Mouse (Mus musculus) kidney, embryonic 15.5 days (tissue): ENCODE data around the gene Ralgps1. TPM values are rescaled to one million over a fixed set of nuclear protein-coding genes. Genes with fewer than 3 reads are reported as not detected.

Experiments used
- ATAC-seq: fragments of 200-750 bp; cut with Nextera tagmentation; replicated peaks from 2 replicates; pipeline ENCODE4 v1.8.0; 2017; ENCODE audit warnings: moderate TSS enrichment; ENCODE audit not compliant: low FRiP score
- H3K27ac ChIP-seq: fragments of 300-500 bp; sonication (generic); 2 replicates; pipeline ENCODE4 v1.5.1; 2015; ENCODE audit warnings: mild to moderate bottlenecking, inconsistent platforms
- H3K27me3 ChIP-seq: fragments of 300-500 bp; sonication (generic); 2 replicates; pipeline ENCODE4 v1.6.1; 2015; ENCODE audit warnings: inconsistent platforms
- H3K36me3 ChIP-seq: fragments of 300-500 bp; sonication (generic); 2 replicates; pipeline ENCODE4 v1.6.1; 2015; ENCODE audit warnings: inconsistent platforms
- H3K4me1 ChIP-seq: fragments of 300-500 bp; sonication (generic); 2 replicates; pipeline ENCODE4 v1.6.1; 2015; ENCODE audit warnings: inconsistent platforms
- H3K4me2 ChIP-seq: fragments of 300-500 bp; sonication (generic); 2 replicates; pipeline ENCODE4 v1.6.1; 2015; ENCODE audit warnings: moderate library complexity, mild to moderate bottlenecking, inconsistent platforms
- H3K4me3 ChIP-seq: fragments of 300-500 bp; sonication (generic); replicated peaks from 2 replicates; pipeline ENCODE4 v1.5.1; 2015; ENCODE audit warnings: mild to moderate bottlenecking, inconsistent platforms
- H3K9ac ChIP-seq: fragments of 300-500 bp; sonication (generic); 2 replicates; pipeline ENCODE4 v1.6.1; 2015; ENCODE audit warnings: mild to moderate bottlenecking, inconsistent platforms
- H3K9me3 ChIP-seq: fragments of 300-500 bp; sonication (generic); replicated peaks from 2 replicates; pipeline ENCODE4 v1.6.1; 2016; ENCODE audit warnings: inconsistent platforms
- WGBS: fragments of 180-500 bp; shearing (Covaris S2); methylation state at CpG from one replicate; pipeline ENCODE4 v1.1.7; 2015; ENCODE audit warnings: mixed read lengths; 5-methylcytosine and 5-hydroxymethylcytosine counted together
- polyA plus RNA-seq: library from polyadenylated mRNA; unstranded; fragments of >200 nt; fragmentation: Nextera tagmentation; extraction: Ambion mirVana; gene quantifications from 2 replicates; pipeline ENCODE4 v1.2.1, GENCODE M21; 2015

Ralgps1 gene
- polyA plus RNA-seq, 1 experiment from 2014 or later, result 5.5 TPM

DNA sequence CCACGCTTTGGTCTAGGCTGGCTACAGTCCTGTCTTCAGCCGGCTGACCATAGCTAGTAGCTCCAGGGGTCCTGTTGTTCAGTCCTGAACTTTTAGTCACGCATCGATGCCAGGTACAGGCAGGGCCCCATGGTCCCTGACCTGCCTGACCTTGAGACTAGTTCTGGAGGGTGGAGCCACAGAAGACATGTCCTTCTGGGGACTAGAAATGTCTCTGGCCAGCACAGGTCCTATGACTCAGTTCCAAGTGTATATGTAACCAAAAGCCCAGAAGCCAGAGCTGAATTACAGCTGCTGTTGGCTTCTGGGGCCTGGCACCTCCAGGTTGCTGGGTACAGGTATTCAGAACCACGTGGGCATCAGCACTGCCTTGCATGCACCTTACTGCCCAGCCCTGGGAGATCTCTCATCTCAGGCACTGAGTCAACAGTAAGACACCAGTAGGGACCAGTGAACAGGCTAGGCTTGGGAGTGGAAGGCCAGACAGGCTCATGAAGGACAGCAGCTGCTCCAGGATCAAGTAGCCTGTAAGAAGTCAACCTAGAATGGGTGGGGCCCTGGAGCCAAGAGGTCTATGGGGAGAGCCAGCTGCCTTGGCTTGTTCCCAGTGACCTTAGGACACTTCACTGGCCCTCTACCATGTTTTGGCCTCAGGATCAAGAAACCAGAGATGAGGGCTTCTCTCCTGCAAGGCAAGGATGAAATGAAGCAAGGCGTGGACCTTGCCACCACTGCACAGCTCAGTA is 182.2 kb downstream of the Ralgps1 start:
- peak overlapping the region; percentile 30 for H3K27ac ChIP-seq
- ATAC-seq, result peak; percentile 69

DNA sequence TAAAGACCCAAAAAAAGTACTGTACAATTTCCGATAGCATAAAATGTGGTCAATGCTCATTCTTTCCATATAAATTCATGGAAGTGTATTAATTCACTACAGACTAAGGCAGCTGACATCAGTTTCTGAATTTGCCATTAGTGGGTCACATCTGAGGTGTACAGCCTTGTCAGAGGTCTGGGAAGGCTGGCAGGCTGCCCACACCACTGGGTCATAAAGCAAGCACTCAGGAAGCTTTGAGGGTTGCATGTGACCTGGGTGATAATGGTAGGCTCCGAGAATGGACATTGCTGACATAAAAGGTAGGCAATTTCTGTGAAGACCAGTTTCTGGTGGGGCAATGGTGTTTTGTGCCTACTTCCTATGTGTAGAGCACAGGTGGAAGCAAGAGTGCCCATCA is 183.4 kb downstream of the Ralgps1 start:
- 60% methylated on average over 2 of the region's 2 CpGs for WGBS
- Histone ChIP-seq H3K9me3 (no peaks in the 10 kb centered on the region), H3K36me3 (no peaks in the 10 kb centered on the region), H3K4me3 (no peak overlapping the region), H3K4me2 (no peak overlapping the region), H3K27ac (no peak overlapping the region), H3K9ac (no peak overlapping the region), H3K4me1 (peaks cover 37% of the 10 kb centered on the region), H3K27me3 (no peaks in the 10 kb centered on the region)
- ATAC-seq, result no peak

More for the DNA sequence above, 182.2 kb downstream of the Ralgps1 start:
- Histone ChIP-seq H3K36me3 (no peaks in the 10 kb centered on the region), H3K4me3 (no peak overlapping the region), H3K4me1 (peaks cover 37% of the 10 kb centered on the region), H3K27me3 (no peaks in the 10 kb centered on the region), H3K9me3 (no peaks in the 10 kb centered on the region), H3K9ac (no peak overlapping the region), H3K4me2 (no peak overlapping the region)
- WGBS, result 62% methylated on average over 6 of the region's 6 CpGs

DNA sequence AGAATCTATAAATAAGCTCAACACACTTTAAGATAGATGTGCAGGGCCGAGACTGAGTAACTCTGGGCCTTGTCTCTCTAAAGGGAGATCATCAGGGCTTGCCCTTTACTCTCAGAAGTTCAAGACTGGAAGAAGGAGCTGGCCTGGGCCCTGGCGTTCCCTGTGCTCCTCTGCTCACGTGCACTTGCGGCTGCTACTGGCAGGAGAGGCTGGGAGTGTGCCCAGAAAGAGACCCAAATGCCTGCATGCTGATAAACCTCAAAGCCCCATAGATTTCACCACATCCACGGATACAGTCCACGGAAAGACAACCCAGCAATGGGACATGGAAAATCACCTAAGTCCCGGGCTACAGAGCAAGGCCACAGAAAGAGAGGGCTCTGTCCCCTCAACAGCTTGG is 184.8 kb downstream of the Ralgps1 start:
- Histone ChIP-seq H3K27ac (no peak overlapping the region), H3K4me2 (no peak overlapping the region), H3K9me3 (no peaks in the 10 kb centered on the region), H3K36me3 (no peaks in the 10 kb centered on the region), H3K4me3 (no peak overlapping the region), H3K27me3 (no peaks in the 10 kb centered on the region), H3K9ac (no peak overlapping the region), H3K4me1 (peaks cover 37% of the 10 kb centered on the region)
- WGBS, result 69% methylated on average over 7 of the region's 7 CpGs
- ATAC-seq, result no peak

DNA sequence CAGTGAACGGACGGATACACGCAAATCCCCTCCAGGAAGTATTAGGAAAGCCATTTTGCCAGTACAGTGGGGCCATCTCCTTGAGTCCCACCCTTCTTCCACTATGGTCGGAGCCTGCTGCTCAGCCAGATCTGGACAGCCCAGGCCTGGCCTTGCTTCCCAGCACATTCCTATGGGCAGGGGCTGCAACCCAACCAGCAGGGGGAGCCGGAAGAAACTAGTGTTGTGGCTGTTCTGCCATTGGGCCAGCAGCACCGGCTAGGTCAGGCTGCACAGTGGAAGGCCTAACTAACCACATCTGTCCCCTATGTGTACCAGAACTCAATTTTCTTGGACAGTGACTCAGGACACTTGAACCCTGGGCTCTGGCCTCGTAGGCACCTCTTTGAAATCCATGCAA is 186.0 kb downstream of the Ralgps1 start:
- Histone ChIP-seq H3K27ac (no peak overlapping the region), H3K4me3 (no peak overlapping the region), H3K9ac (no peak overlapping the region), H3K27me3 (no peaks in the 10 kb centered on the region), H3K4me1 (peaks cover 40% of the 10 kb centered on the region), H3K4me2 (no peak overlapping the region), H3K9me3 (no peaks in the 10 kb centered on the region), H3K36me3 (no peaks in the 10 kb centered on the region)
- ATAC-seq, result no peak
- WGBS, result 77% methylated on average over 7 of the region's 7 CpGs

DNA sequence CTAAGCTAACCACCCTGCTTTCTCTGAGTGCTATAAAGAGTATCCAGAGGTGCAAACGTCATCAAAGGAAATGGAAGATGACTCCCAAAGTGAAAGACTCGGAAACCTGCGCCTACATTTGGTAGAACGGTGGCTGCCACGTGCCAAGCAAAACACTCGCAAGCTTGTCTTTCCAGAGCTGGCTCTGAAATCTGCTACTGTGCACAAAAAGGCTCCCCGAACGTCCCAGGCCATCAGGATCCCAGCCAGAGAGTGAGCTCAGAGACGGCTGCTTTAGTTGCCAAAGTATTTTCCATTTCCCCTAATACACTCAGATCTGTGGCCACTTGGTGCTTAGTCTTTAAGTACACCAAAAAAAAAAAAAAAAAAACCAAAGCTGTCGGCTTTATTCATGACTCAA is 186.6 kb downstream of the Ralgps1 start:
- Histone ChIP-seq H3K27ac (no peak overlapping the region), H3K4me2 (no peak overlapping the region), H3K27me3 (no peaks in the 10 kb centered on the region), H3K4me1 (peaks cover 44% of the 10 kb centered on the region), H3K36me3 (no peaks in the 10 kb centered on the region), H3K9ac (no peak overlapping the region), H3K9me3 (no peaks in the 10 kb centered on the region), H3K4me3 (no peak overlapping the region)
- ATAC-seq, result no peak
- 57% methylated on average over 10 of the region's 10 CpGs for WGBS

DNA sequence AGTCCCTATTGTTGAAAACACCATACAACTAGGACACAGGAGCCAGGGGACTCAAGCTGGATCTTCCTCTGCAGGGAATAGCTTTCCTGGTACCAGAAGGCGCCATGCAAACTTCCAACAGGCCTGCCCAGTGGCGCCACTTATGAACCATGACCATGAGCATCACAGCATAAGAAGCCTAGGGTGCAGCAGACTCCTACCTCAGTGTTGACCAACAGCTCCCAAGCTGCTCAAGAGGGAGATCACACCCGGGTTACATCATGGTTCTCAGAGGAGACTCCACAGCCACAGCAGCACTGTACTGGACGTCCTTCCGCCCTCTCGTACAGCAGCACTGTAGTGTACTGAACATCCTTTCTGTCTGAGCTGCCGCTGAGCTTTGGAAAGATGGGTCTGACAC is 188.0 kb downstream of the Ralgps1 start:
- ATAC-seq, result no peak
- Histone ChIP-seq H3K4me2 (no peak overlapping the region), H3K4me3 (no peak overlapping the region), H3K27ac (no peak overlapping the region), H3K27me3 (no peaks in the 10 kb centered on the region), H3K4me1 (peaks cover 43% of the 10 kb centered on the region), H3K9me3 (no peaks in the 10 kb centered on the region), H3K9ac (no peak overlapping the region), H3K36me3 (no peaks in the 10 kb centered on the region)
- WGBS, result 94% methylated on average over 7 of the region's 7 CpGs

DNA sequence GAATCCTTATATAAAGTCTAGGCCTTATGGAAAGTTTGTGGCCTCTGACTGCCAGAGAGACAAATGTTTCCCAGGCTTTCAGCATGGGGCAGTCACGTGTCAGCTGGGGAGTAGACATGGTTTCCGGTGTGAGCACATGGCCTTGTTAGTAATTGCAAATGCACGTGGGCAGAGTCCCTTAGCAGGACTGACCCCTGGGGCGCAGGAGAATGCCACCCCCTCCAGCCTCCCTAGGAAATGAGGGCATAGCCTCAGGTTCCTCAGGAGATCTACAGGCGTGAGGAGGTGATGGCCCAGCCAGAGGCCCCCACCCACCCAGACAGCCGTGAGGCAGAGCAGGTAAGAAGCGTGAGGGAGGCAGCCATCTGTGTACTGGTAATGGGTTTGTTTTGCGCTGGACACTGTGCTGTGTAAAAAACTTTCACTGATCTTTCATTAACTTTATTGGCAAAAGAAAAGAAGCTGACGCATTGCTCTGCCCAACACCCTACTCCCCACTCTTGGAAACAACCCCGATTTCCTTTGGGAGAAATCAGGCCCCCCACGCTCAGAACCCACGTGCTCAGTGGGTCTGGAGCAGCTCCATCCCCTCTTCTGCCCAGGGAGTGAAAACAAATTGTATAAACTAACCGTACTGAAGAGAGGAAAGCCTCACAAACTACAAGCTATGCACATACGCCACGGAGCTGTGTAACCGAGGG is 191.2 kb downstream of the Ralgps1 start:
- H3K9ac ChIP-seq, result no peak overlapping the region
- ATAC-seq, result peak; percentile 34
- H3K27ac ChIP-seq, result peak overlapping the region; percentile 45
- no peaks in the 10 kb centered on the region for H3K36me3 ChIP-seq
- H3K9me3 ChIP-seq, result no peaks in the 10 kb centered on the region
- H3K4me3 ChIP-seq, result no peak overlapping the region
- H3K4me1 ChIP-seq, result peaks cover 29% of the 10 kb centered on the region
- H3K4me2 ChIP-seq, result no peak overlapping the region
- no peaks in the 10 kb centered on the region for H3K27me3 ChIP-seq
- 39% methylated on average over 16 of the region's 16 CpGs for WGBS

DNA sequence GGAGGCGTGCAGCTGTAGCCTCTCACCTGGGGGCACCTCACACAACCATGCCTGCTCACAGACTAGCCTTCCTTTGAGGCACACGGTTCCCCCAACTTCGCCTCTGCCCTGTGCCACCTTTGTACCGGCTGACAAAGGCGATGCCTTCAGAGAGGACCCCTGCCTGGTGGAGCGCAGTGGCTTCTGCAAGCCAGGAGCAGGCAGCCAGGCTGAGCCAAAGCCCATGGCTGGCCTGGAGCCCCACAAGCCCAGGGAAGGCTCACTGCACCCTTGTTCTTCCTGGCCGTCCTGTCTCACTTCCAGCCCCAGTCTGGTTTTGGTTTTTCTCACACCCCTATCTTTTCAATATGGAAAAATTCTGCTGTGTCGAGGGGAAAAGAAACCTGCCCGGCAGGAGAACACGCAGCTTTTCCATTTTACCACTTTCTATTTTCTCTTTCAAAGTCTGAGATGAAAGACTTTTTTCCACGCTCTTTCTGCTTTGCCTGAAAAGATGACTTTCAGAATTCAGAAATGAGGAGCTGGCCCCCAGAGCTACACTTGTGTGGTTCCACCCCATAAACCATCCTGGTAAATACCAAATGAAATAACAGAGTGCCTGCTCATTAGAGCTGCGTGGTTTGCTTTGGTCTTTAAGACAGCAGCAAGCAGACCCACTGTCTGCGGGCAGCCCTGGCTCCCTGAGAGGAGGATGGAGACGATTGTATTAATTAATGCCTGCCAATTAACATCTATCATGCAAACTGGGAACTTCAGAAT is 191.9 kb downstream of the Ralgps1 start:
- no peak overlapping the region for H3K4me2 ChIP-seq
- no peak overlapping the region for H3K4me3 ChIP-seq
- WGBS, result 62% methylated on average over 14 of the region's 14 CpGs
- H3K4me1 ChIP-seq, result peaks cover 24% of the 10 kb centered on the region
- no peaks in the 10 kb centered on the region for H3K36me3 ChIP-seq
- H3K9ac ChIP-seq, result no peak overlapping the region
- ATAC-seq, result no peak
- H3K9me3 ChIP-seq, result no peaks in the 10 kb centered on the region
- H3K27ac ChIP-seq, result peak overlapping the region; percentile 45
- no peaks in the 10 kb centered on the region for H3K27me3 ChIP-seq

DNA sequence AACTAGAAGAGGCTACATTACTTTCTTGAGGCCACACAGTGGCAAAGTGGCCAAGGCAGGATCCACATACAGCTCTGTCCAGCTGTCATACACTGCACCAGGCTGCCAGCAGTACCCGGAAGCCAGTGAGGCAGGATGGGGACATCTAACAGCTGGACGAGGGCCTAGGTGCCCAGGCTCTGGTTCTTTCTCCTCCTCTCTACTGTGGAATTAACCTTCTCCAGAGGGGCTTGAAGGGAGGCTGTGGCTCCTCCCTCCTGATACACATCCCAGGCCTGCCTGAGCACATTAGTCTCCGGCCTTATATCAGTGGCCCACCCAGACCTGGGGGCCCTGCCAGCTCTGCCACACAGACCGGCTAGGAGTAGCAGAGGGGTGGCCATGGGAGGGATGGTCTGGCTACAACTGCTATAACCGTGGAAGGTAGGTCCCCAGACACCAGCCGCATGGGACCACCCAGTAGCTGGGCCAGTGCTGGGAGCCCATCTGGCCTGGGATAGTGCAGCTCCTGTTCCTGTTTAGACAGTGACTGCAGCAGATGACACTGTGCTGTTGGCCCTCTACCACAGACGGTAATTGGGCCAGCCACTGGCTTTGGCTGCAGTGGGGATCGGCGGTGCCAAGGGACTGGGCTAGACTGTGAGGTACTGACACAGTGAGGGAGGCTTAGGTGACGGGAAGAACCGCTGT is 192.9 kb downstream of the Ralgps1 start:
- peak; percentile 44; the same call in 1 of the 2 replicates for ATAC-seq
- Histone ChIP-seq H3K36me3 (no peaks in the 10 kb centered on the region), H3K4me2 (no peak overlapping the region), H3K4me3 (no peak overlapping the region), H3K9me3 (no peaks in the 10 kb centered on the region), H3K27me3 (no peaks in the 10 kb centered on the region), H3K27ac (no peak overlapping the region), H3K9ac (no peak overlapping the region), H3K4me1 (peaks cover 23% of the 10 kb centered on the region)
- 64% methylated on average over 11 of the region's 11 CpGs for WGBS

DNA sequence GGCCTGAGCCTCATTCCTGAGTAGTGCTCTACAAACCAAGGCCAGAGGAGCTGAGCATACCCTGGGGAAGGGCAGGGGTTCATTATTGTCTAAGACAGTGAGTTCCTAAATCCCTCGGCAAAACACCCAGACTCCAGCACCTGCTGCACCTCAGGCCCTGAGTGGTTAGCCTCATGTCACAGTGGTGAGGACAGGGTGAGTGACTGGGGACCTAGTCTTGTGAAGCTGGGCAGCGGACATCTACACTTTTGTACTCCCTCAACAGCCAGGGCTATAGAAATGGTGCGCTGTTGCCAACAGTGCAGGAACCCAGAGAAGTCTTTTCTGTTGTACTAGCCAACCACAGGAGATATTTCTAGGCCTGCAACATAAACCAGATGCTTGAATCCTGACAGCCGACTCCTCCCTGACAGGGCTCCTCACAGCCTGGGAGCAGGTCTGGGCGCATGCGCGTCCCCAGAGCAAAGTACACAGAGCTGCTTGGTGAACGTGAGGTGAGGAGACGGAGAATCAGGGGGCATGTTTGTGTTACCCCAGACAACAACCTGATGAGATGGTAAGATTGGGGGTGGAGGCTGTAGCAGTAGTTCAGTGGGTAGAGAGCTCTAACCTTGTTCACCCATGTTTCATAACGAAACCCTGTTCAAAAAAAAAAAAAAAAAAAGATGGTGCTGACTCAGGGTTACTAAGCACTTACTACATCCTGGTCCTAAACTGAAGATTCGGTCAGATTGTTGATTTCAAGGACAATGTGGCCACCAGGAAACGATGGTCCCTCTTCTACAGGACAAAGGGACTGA is 193.6 kb downstream of the Ralgps1 start:
- Histone ChIP-seq H3K27ac (no peak overlapping the region), H3K4me3 (no peak overlapping the region), H3K9ac (no peak overlapping the region), H3K9me3 (no peaks in the 10 kb centered on the region), H3K4me1 (peaks cover 23% of the 10 kb centered on the region), H3K27me3 (no peaks in the 10 kb centered on the region), H3K4me2 (no peak overlapping the region), H3K36me3 (no peaks in the 10 kb centered on the region)
- 87% methylated on average over 12 of the region's 12 CpGs for WGBS
- no peak for ATAC-seq

DNA sequence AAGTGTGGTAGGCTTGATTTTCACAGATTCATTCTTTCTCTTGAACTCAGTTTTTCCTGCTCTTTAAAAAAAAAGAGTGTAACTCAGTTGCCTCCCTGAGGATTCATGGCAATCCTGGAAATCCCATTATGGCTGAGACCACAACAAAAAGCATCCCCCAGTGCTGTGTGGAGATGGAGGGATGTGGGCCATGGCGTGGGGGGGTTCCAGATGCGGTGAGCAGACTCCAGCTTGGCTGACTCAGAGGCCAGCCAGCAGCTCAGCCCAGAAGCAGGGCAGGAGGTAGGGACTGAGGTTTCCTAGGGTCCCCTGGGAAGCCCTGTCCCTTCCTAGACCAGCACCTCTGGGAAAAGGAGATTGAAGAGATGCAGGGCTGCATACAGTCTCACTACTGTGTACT is 194.4 kb downstream of the Ralgps1 start:
- Histone ChIP-seq H3K9me3 (no peaks in the 10 kb centered on the region), H3K27ac (no peak overlapping the region), H3K36me3 (no peaks in the 10 kb centered on the region)

More for the DNA sequence above, 194.4 kb downstream of the Ralgps1 start:
- H3K4me1 ChIP-seq, result peaks cover 23% of the 10 kb centered on the region
- ATAC-seq, result no peak
- no peak overlapping the region for H3K4me2 ChIP-seq
- no peak overlapping the region for H3K9ac ChIP-seq
- WGBS, result 65% methylated on average over 2 of the region's 2 CpGs
- H3K27me3 ChIP-seq, result no peaks in the 10 kb centered on the region
- no peak overlapping the region for H3K4me3 ChIP-seq
